Mouse (Mus musculus): ENCODE measurements around the gene Ifi27.
"Not testable (repeated sequence)": the region's sequence is repeated elsewhere in the genome, so short reads cannot be mapped to it uniquely, and the experiment has no call there.

DNA sequence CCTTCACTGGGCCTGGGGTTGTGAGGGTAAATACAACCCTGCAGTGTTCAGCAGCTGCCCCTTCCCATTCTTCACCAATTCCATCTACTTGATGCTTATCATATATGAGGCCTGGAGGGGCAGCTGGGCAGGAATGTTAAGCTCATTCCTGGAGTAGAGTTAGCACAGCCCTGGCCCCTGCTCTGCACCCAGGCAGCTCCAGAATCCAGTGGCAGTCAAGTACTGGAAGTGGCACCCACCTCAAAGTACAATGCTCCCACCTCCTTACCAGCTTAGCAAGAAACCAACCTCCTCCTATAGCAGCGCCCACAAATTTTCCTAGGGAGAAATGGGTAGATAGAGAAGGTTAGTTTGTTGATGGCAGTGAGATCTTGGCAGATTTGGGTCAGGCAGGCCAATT is 22.7 kb downstream of the Ifi27 start:
- not testable (repeated sequence) for TF ChIP-seq CTCF (conservative IDR thresholded peaks at IDR 0.05; ENCODE audit: low read length); POU5F1 (IDR thresholded peaks at IDR 0.05; ENCODE audit: borderline replicate concordance, low read length)

Data from E14TG2a.4 (cell line).